In genomic region chr3:15074949-15075348, GRCm38 (mm10) we compare ENCODE assay signal across 20 mouse cellular contexts.
"Had no signal": no experiment of that assay in that cellular context is flagged by ENCODE, and none has a peak within 500 bp of the region (broad histone marks: within the 10 kb centered on the region; RNA-seq: fewer than 3 reads in every experiment).

No protein-coding gene starts in this region.

- H3K4me3 ChIP-seq: megakaryocyte, embryonic 14.5 days; midbrain, embryonic 10.5 days; midbrain, embryonic 12.5 days; myocyte; neural tube, embryonic 13.5 days; neural tube, embryonic 15.5 days had no signal

- H3K9me3 ChIP-seq: megakaryocyte, embryonic 14.5 days; midbrain, embryonic 10.5 days; midbrain, embryonic 12.5 days; neural tube, embryonic 13.5 days; neural tube, embryonic 15.5 days had no signal

- H3K36me3 ChIP-seq: midbrain, embryonic 10.5 days; midbrain, embryonic 12.5 days; neural tube, embryonic 13.5 days; neural tube, embryonic 15.5 days had no signal

- H3K9ac ChIP-seq: lung, embryonic 14.5 days; midbrain, embryonic 12.5 days; neural tube, embryonic 13.5 days; neural tube, embryonic 15.5 days had no signal

- H3K27me3 ChIP-seq: megakaryocyte, embryonic 14.5 days; midbrain, embryonic 12.5 days; neural tube, embryonic 13.5 days; neural tube, embryonic 15.5 days had no signal

- DNase-seq: lung, adult 18-20 months; lung, embryonic 14.5 days; lung, postnatal 10 days; lung, postnatal 4 days; midbrain, embryonic 14.5 days; retina, postnatal 1 day; right cerebral cortex, adult 18-20 months; right cerebral cortex, postnatal 25 days; right cerebral cortex, postnatal 4 days; spleen, adult 18-20 months; thymus, adult 18-20 months; thymus, postnatal 14 days; thymus, postnatal 36 days had no signal

- H3K4me1 ChIP-seq: midbrain, embryonic 10.5 days; midbrain, embryonic 12.5 days; neural tube, embryonic 13.5 days; neural tube, embryonic 15.5 days had no signal

- ATAC-seq: midbrain, embryonic 16.5 days had no signal

- H3K27ac ChIP-seq: midbrain, embryonic 10.5 days; midbrain, embryonic 12.5 days; neural tube, embryonic 13.5 days; neural tube, embryonic 15.5 days had no signal

- H3K4me2 ChIP-seq: lung, embryonic 14.5 days; midbrain, embryonic 12.5 days; neural tube, embryonic 13.5 days; neural tube, embryonic 15.5 days had no signal
